Mouse (Mus musculus) small intestine, adult 2 months (tissue): ENCODE measurements around the gene Nhp2. TPM values are rescaled to one million over a fixed set of nuclear protein-coding genes. Genes with fewer than 3 reads are reported as not detected.

Experiments used
- H3K27ac ChIP-seq: fragments of 200-500 bp; 2 replicates; pipeline ENCODE4 v1.5.1; 2012; ENCODE audit warnings: low read depth, low read length, control low read depth, inconsistent platforms; ENCODE audit not compliant: insufficient read depth
- H3K27me3 ChIP-seq: fragments of 200-500 bp; 2 replicates; pipeline ENCODE4 v1.6.1; 2012; ENCODE audit warnings: mild to moderate bottlenecking, moderate library complexity, low read length, inconsistent platforms; ENCODE audit not compliant: control insufficient read depth, insufficient read depth
- H3K36me3 ChIP-seq: fragments of 200-500 bp; 2 replicates; pipeline ENCODE4 v1.6.1; 2012; ENCODE audit warnings: mild to moderate bottlenecking, low read length, control low read depth, inconsistent platforms; ENCODE audit not compliant: control insufficient read depth, insufficient read depth
- H3K4me1 ChIP-seq: fragments of 200-500 bp; 2 replicates; pipeline ENCODE4 v1.6.1; 2012; ENCODE audit warnings: low read length, inconsistent platforms, mixed read lengths; ENCODE audit not compliant: control insufficient read depth, insufficient read depth, insufficient read length
- H3K4me3 ChIP-seq: fragments of 200-500 bp; 2 replicates; pipeline ENCODE4 v1.5.1; 2012; ENCODE audit warnings: low read depth, mild to moderate bottlenecking, control low read depth, inconsistent platforms, low read length, moderate library complexity
- CTCF ChIP-seq: fragments of 200-500 bp; IDR thresholded peaks from 2 replicates; pipeline ENCODE4 v1.5.1; 2012; ENCODE audit warnings: low read depth, mild to moderate bottlenecking, control low read depth, inconsistent platforms, low read length, moderate library complexity, mixed read lengths; ENCODE audit not compliant: insufficient replicate concordance, insufficient read length; ENCODE audit errors: extremely low read depth
- POLR2A ChIP-seq: fragments of 200-500 bp; IDR thresholded peaks from 2 replicates; pipeline ENCODE4 v1.6.1; 2012; ENCODE audit warnings: low read depth, mild to moderate bottlenecking, control low read depth, inconsistent platforms, low read length, moderate library complexity
- WGBS: fragments of 180-500 bp; shearing (Covaris S2); methylation state at CpG from one replicate; pipeline ENCODE4 v1.1.7; 2018; 5-methylcytosine and 5-hydroxymethylcytosine counted together
- polyA plus RNA-seq: library from polyadenylated mRNA; depleted of rRNA; stranded (reverse); fragments of >200 nt; gene quantifications from 2 replicates; pipeline ENCODE4 v1.2.3, GENCODE M21; 2012

The Nhp2 gene
- polyA plus RNA-seq, 1 experiment: 45.0 TPM

DNA sequence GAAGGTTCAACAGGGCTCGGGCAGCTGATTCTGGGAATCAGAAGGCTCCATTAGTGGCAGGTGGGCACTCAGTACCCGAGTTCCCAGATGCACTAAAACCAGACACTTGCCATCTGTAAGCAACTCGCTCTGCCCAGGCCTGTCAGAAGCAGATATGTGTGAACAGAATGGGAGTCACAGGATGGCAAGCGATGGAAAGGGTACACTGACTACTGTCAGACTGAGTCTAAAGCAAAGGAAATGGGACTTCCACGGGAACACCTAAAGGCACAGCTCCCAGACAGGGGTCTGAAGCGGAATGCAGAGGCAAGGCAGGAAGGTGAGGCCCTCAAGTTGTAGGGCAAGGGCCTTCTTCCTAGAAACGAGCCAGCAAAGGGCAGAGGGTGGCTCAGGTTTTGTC, 26.7 kb downstream of the Nhp2 start:
- Histone ChIP-seq H3K36me3 (peaks cover 2% of the 10 kb centered on the region; the same call in 1 of the 2 replicates), H3K27ac (0 out of 2 replicates have a peak overlapping the region, but pooled peaks have one; percentile 8), H3K4me1 (peaks cover 23% of the 10 kb centered on the region), H3K27me3 (no peaks in the 10 kb centered on the region), H3K4me3 (no peak overlapping the region)
- no peak for TF ChIP-seq POLR2A
- TF ChIP-seq CTCF: no peak
- 89% methylated on average over 7 of the region's 7 CpGs for WGBS

DNA sequence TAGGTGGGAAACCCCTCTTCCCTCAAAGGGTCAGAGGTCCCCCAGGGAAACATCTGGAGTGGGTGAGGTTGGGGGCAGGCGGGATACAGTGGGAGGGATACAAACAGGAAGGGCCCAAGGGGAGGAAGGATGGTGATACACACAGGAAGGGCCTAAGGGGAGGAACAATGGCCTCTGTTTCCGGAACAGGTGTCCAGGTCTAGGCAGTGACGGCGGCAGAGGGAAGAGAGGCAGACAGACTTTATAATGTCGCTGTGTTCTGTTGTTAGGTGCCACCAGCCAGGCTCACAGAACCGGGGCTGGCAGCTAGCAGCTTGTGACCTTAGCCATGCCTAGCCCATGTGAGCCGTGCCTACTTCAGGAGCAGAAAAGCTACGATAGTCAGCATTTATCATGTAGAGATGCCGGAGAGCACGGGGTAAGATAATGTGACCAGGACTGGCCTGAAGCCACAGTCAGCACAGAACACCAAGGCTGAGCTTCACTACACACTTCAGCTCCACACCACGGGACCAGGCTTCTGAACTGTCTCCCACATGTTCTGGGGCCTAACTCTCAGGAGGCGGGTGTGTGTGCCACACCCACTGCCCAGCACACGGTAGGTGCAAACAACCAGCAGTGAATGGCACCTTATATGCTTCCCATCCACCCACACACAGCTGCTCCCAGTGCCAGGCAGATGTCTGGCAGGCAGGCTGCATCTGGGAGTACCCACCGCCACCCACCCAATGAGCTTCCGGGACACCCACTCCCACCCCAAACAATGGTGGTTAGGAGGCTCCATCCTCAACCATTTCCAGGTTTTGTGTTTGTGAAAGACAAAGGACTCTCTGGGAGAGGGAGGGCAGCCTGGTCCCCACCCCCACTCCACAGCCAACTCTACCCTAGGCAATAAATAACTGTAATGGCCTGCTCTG, 27.5 kb downstream of the Nhp2 start:
- H3K27me3 ChIP-seq: no peaks in the 10 kb centered on the region
- H3K4me3 ChIP-seq: 0 out of 2 replicates have a peak overlapping the region, but pooled peaks have one; percentile 2
- TF ChIP-seq POLR2A: no peak
- TF ChIP-seq CTCF: no peak
- H3K4me1 ChIP-seq: peaks cover 20% of the 10 kb centered on the region
- peak overlapping the region; percentile 42 for H3K27ac ChIP-seq
- WGBS: 53% methylated on average over 15 of the region's 15 CpGs
- peaks cover 2% of the 10 kb centered on the region; the same call in 1 of the 2 replicates for H3K36me3 ChIP-seq

DNA sequence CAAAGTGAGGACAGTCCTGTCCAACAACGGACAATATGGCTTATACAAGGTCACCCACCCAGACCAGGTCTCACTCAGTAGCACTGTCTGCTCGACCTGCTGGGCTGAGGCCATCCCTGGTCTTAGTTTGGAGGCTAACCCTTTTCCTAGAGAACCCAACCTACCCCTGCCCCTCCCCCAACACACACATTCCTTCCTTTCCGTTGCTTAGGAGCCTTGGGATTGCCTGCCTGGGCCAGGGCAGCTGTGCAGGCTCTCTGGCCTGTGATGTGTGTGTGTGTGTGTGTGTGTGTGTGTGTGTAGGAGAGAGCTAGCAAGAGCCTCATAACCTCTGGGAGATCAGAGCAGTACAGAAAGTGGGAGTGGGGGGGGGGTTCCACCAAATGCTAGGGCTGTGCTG, 29.0 kb downstream of the Nhp2 start:
- no peaks in the 10 kb centered on the region for H3K27me3 ChIP-seq
- TF ChIP-seq CTCF (no peak), POLR2A (no peak)
- H3K27ac ChIP-seq: no peak overlapping the region
- H3K36me3 ChIP-seq: peaks cover 2% of the 10 kb centered on the region; the same call in 1 of the 2 replicates
- WGBS: 65% methylated on average over 3 of the region's 3 CpGs
- H3K4me1 ChIP-seq: peaks cover 15% of the 10 kb centered on the region
- no peak overlapping the region for H3K4me3 ChIP-seq

DNA sequence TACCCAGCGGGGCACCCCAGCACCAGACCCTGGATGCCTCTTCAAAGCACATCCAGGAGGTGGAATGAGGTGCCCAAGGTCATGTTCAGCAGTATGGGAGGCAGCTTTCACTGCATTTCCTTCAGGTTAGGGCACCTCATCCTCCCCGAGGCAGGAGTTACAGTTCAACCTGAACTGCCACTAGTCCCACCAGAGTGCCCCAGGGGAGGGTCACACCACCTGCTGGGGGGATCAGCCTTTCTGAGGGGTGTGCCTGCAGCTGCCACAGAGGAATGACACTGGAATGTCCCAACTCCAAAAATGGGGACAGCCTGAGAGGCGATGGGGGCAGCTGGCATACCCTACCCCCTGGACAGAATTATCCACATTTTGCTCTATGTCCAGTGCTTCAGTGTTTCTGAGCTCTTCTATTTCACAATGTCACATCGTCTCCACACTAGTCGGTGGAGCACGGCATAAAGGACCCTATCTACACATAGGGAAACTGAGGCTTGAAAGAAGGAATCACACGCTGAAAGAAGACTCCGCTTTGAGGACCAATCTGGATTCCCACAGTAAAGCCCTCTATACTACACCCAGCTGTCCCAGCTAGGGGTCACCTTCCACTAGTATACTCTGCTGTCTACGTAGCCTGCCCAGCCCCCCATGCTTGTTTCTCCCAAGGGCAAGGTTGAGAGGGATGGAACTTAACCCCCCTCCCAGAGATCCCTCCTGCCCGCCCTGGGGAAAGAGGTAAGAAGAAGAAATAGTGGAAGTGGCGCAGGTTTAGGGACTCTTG, 29.8 kb downstream of the Nhp2 start:
- H3K36me3 ChIP-seq: peaks cover 2% of the 10 kb centered on the region; the same call in 1 of the 2 replicates
- no peak for TF ChIP-seq CTCF
- 0 out of 2 replicates have a peak, but pooled peaks have one; percentile 11 for TF ChIP-seq POLR2A
- H3K4me1 ChIP-seq: peaks cover 13% of the 10 kb centered on the region
- WGBS: 65% methylated on average over 11 of the region's 11 CpGs
- H3K4me3 ChIP-seq: peak overlapping the region; percentile 93
- no peaks in the 10 kb centered on the region for H3K27me3 ChIP-seq
- no peak overlapping the region for H3K27ac ChIP-seq

DNA sequence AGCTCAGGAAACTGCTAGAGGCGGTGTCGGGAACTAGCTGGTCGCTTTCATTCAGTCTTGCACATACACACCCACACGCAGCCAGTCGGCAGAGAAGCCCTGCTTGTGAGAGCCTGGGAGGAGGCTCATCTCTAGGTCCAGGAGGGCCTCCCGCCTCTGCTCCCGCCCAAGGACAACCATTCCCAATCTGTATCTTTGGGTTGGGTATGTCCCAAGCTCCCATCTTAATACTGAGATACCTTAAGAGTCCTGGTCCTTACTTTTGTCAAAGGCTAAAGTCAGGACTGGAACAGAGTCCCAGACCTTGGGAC, 30.3 kb downstream of the Nhp2 start:
- WGBS: 9% methylated on average over 7 of the region's 7 CpGs
- Histone ChIP-seq H3K4me1 (peaks cover 13% of the 10 kb centered on the region), H3K27ac (0 out of 2 replicates have a peak overlapping the region, but pooled peaks have one; percentile 53)

DNA sequence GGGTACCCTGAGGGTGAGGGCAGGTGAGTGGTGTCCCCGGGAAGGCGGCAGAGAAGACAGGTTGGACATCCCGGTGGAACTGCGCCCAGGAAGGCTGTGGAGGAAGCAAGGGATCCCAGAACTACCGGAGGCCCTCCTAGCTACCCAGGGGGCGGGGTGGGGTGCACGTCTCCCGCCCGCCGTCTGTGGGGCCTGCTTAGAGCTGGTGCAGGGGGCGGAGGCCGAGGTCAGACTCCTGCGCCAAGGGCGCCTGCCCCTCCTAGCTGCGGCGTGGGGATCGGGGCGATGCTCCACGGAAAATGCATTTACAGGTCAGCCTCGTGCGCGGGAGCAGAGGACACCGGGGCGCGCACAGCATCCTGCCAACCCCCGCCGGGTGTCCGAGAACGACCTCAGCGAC, 30.7 kb downstream of the Nhp2 start:
- under 1% methylated on average over 29 of the region's 30 CpGs for WGBS
- no peak for TF ChIP-seq POLR2A
- TF ChIP-seq CTCF: no peak
- peak overlapping the region; percentile 53; the same call in 1 of the 2 replicates for H3K27ac ChIP-seq
- no peaks in the 10 kb centered on the region for H3K27me3 ChIP-seq
- peaks cover under 1% of the 10 kb centered on the region; the same call in 1 of the 2 replicates for H3K36me3 ChIP-seq
- H3K4me3 ChIP-seq: peak overlapping the region; percentile 93
- peaks cover 13% of the 10 kb centered on the region for H3K4me1 ChIP-seq

More for the DNA sequence above, 30.3 kb downstream of the Nhp2 start:
- Histone ChIP-seq H3K4me3 (peak overlapping the region; percentile 93), H3K36me3 (peaks cover 2% of the 10 kb centered on the region; the same call in 1 of the 2 replicates), H3K27me3 (no peaks in the 10 kb centered on the region)
- TF ChIP-seq CTCF (no peak), POLR2A (no peak)
